Mouse (Mus musculus) retina, adult 2 months (tissue): ENCODE measurements around the gene Bbs10.

ENCODE experiments used
- DNase-seq: peaks from one replicate; pipeline ENCODE4 v3.0.0-alpha.2; 2012; ENCODE audit warnings: low read depth, low spot score

Bbs10 gene

GRCm38 (mm10) chr10:111320579-111320978 is 22.1 kb downstream of the Bbs10 start:
- DNase-seq: no peak

- no peak for DNase-seq
Measured at GRCm38 (mm10) chr10:111327957-111328356, 29.5 kb downstream of the Bbs10 start.

- no peak for DNase-seq
Measured at GRCm38 (mm10) chr10:111329326-111329725, 30.8 kb downstream of the Bbs10 start.

GRCm38 (mm10) chr10:111334902-111335301 is 36.4 kb downstream of the Bbs10 start:
- DNase-seq: no peak

GRCm38 (mm10) chr10:111335517-111336352 is 37.3 kb downstream of the Bbs10 start:
- DNase-seq: no peak

- no peak for DNase-seq
Measured at GRCm38 (mm10) chr10:111336353-111336713, 37.9 kb downstream of the Bbs10 start.

- no peak for DNase-seq
Measured at GRCm38 (mm10) chr10:111339296-111339695, 40.8 kb downstream of the Bbs10 start.

GRCm38 (mm10) chr10:111341761-111342160 is 43.3 kb downstream of the Bbs10 start:
- DNase-seq: no peak

- no peak for DNase-seq
Measured at GRCm38 (mm10) chr10:111343555-111343954, 45.1 kb downstream of the Bbs10 start.

- DNase-seq: no peak
Measured at GRCm38 (mm10) chr10:111348263-111348662, 49.8 kb downstream of the Bbs10 start.
